Mouse (Mus musculus) forebrain, embryonic 15.5 days (tissue): ENCODE measurements at regions not wholly inside any gene's neighbourhood (a gene's known extent, or its start where the extent isn't known, plus 50 kb on each side); places are given as distances from the start of the nearest gene placed in this dataset.

Experiments used
- ATAC-seq: fragments of 200-750 bp; cut with Nextera tagmentation; replicated peaks from 2 replicates; pipeline ENCODE4 v1.8.0; 2017; ENCODE audit warnings: mild to moderate bottlenecking, moderate TSS enrichment, moderate library complexity
- H3K27ac ChIP-seq: fragments of 300-500 bp; sonication (generic); replicated peaks from 2 replicates; pipeline ENCODE4 v1.5.1; 2015; ENCODE audit warnings: mild to moderate bottlenecking, inconsistent platforms
- H3K27me3 ChIP-seq: fragments of 300-500 bp; sonication (generic); 2 replicates; pipeline ENCODE4 v1.6.1; 2015; ENCODE audit warnings: inconsistent platforms
- H3K36me3 ChIP-seq: fragments of 300-500 bp; sonication (generic); 2 replicates; pipeline ENCODE4 v1.6.1; 2015; ENCODE audit warnings: mild to moderate bottlenecking, inconsistent platforms
- H3K4me1 ChIP-seq: fragments of 300-500 bp; sonication (generic); 2 replicates; pipeline ENCODE4 v1.6.1; 2015; ENCODE audit warnings: inconsistent platforms
- H3K4me2 ChIP-seq: fragments of 300-500 bp; sonication (generic); replicated peaks from 2 replicates; pipeline ENCODE4 v1.6.1; 2015; ENCODE audit warnings: mild to moderate bottlenecking, inconsistent platforms
- H3K4me3 ChIP-seq: fragments of 300-500 bp; sonication (generic); 2 replicates; pipeline ENCODE4 v1.5.1; 2015; ENCODE audit warnings: mild to moderate bottlenecking, inconsistent platforms
- H3K9ac ChIP-seq: fragments of 300-500 bp; sonication (generic); replicated peaks from 2 replicates; pipeline ENCODE4 v1.6.1; 2015; ENCODE audit warnings: mild to moderate bottlenecking, inconsistent platforms
- H3K9me3 ChIP-seq: fragments of 300-500 bp; sonication (generic); 2 replicates; pipeline ENCODE4 v1.6.1; 2016; ENCODE audit warnings: inconsistent platforms
- WGBS: fragments of 180-500 bp; shearing (Covaris S2); methylation state at CpG from one replicate; pipeline ENCODE4 v1.1.7; 2015; ENCODE audit warnings: mixed read lengths; 5-methylcytosine and 5-hydroxymethylcytosine counted together

GRCm38 (mm10) chr16:71489415-71489814, 818.7 kb upstream of the Robo1 start:
- no peak for ATAC-seq
- Histone ChIP-seq H3K27me3 (no peaks in the 10 kb centered on the region), H3K27ac (no peak overlapping the region), H3K9me3 (no peaks in the 10 kb centered on the region), H3K4me3 (no peak overlapping the region), H3K36me3 (no peaks in the 10 kb centered on the region), H3K4me2 (no peak overlapping the region), H3K4me1 (no peaks in the 10 kb centered on the region), H3K9ac (no peak overlapping the region)
- 91% methylated on average over 3 of the region's 3 CpGs for WGBS

GRCm38 (mm10) chr16:71496478-71497198, 811.5 kb upstream of the Robo1 start:
- WGBS, result 35% methylated on average over 2 of the region's 2 CpGs
- Histone ChIP-seq H3K36me3 (no peaks in the 10 kb centered on the region), H3K4me3 (no peak overlapping the region), H3K4me2 (no peak overlapping the region), H3K4me1 (peaks cover 4% of the 10 kb centered on the region; the same call in 1 of the 2 replicates), H3K27me3 (no peaks in the 10 kb centered on the region), H3K9ac (no peak overlapping the region), H3K9me3 (no peaks in the 10 kb centered on the region), H3K27ac (no peak overlapping the region)
- peak; percentile 41; the same call in 1 of the 2 replicates for ATAC-seq

- H3K27ac ChIP-seq, result no peak overlapping the region
- H3K36me3 ChIP-seq, result no peaks in the 10 kb centered on the region
- ATAC-seq, result peak; percentile 84
- H3K27me3 ChIP-seq, result no peaks in the 10 kb centered on the region
- no peak overlapping the region for H3K4me2 ChIP-seq
- H3K9me3 ChIP-seq, result no peaks in the 10 kb centered on the region
- peaks cover 4% of the 10 kb centered on the region; the same call in 1 of the 2 replicates for H3K4me1 ChIP-seq
- H3K4me3 ChIP-seq, result no peak overlapping the region
- H3K9ac ChIP-seq, result no peak overlapping the region
- WGBS, result 6% methylated on average over 3 of the region's 3 CpGs
Observed at GRCm38 (mm10) chr16:71497199-71497584, 810.9 kb upstream of the Robo1 start.

- no peak overlapping the region for H3K27ac ChIP-seq
- H3K27me3 ChIP-seq, result no peaks in the 10 kb centered on the region
- H3K4me3 ChIP-seq, result no peak overlapping the region
- no peak overlapping the region for H3K9ac ChIP-seq
- no peaks in the 10 kb centered on the region for H3K4me1 ChIP-seq
- no peak overlapping the region for H3K4me2 ChIP-seq
- H3K36me3 ChIP-seq, result no peaks in the 10 kb centered on the region
- 62% methylated on average over 2 of the region's 2 CpGs for WGBS
- no peaks in the 10 kb centered on the region for H3K9me3 ChIP-seq
- ATAC-seq, result no peak
Observed at GRCm38 (mm10) chr16:71511381-71511780, 796.7 kb upstream of the Robo1 start.

- no peaks in the 10 kb centered on the region for H3K27me3 ChIP-seq
- H3K4me3 ChIP-seq, result no peak overlapping the region
- no peak overlapping the region for H3K27ac ChIP-seq
- no peaks in the 10 kb centered on the region for H3K4me1 ChIP-seq
- no peaks in the 10 kb centered on the region for H3K9me3 ChIP-seq
- H3K36me3 ChIP-seq, result no peaks in the 10 kb centered on the region
- H3K4me2 ChIP-seq, result no peak overlapping the region
- ATAC-seq, result no peak; the same call in 1 of the 2 replicates
- no peak overlapping the region for H3K9ac ChIP-seq
Observed at GRCm38 (mm10) chr16:71539312-71539711, 768.8 kb upstream of the Robo1 start.
